Mouse (Mus musculus) midbrain, embryonic 12.5 days (tissue): ENCODE measurements around the gene Hyal6. TPM values are rescaled to one million over a fixed set of nuclear protein-coding genes. Genes with fewer than 3 reads are reported as not detected.

Experiments
- ATAC-seq: fragments of 200-750 bp; cut with Nextera tagmentation; 2 replicates; pipeline ENCODE4 v1.8.0; 2017; ENCODE audit warnings: low read depth, moderate TSS enrichment, moderate library complexity; ENCODE audit not compliant: low FRiP score
- H3K27ac ChIP-seq: fragments of 300-500 bp; sonication (generic); replicated peaks from 2 replicates; pipeline ENCODE4 v1.5.1; 2016; ENCODE audit warnings: mild to moderate bottlenecking
- H3K27me3 ChIP-seq: fragments of 300-500 bp; sonication (generic); 2 replicates; pipeline ENCODE4 v1.6.1; 2016; ENCODE audit warnings: mild to moderate bottlenecking
- H3K36me3 ChIP-seq: fragments of 300-500 bp; sonication (generic); 2 replicates; pipeline ENCODE4 v1.6.1; 2016
- H3K4me1 ChIP-seq: fragments of 300-500 bp; sonication (generic); 2 replicates; pipeline ENCODE4 v1.6.1; 2016
- H3K4me2 ChIP-seq: fragments of 300-500 bp; sonication (generic); replicated peaks from 2 replicates; pipeline ENCODE4 v1.6.1; 2016; ENCODE audit warnings: mild to moderate bottlenecking, moderate library complexity
- H3K4me3 ChIP-seq: fragments of 300-500 bp; sonication (generic); 2 replicates; pipeline ENCODE4 v1.5.1; 2016; ENCODE audit warnings: mild to moderate bottlenecking
- H3K9ac ChIP-seq: fragments of 300-500 bp; sonication (generic); replicated peaks from 2 replicates; pipeline ENCODE4 v1.6.1; 2016; ENCODE audit warnings: mild to moderate bottlenecking, moderate library complexity
- H3K9me3 ChIP-seq: fragments of 300-500 bp; sonication (generic); 2 replicates; pipeline ENCODE4 v1.6.1; 2016; ENCODE audit warnings: mild to moderate bottlenecking
- WGBS: fragments of 180-500 bp; shearing (Covaris S2); methylation state at CpG from one replicate; pipeline ENCODE4 v1.1.7; 2016; 5-methylcytosine and 5-hydroxymethylcytosine counted together
- polyA plus RNA-seq: library from polyadenylated mRNA; unstranded; fragments of >200 nt; fragmentation: Nextera tagmentation; extraction: Ambion mirVana; gene quantifications from 2 replicates; pipeline ENCODE4 v1.2.1, GENCODE M21; 2016

Gene Hyal6
- polyA plus RNA-seq, 1 experiment from 2014 or later: not detected

DNA sequence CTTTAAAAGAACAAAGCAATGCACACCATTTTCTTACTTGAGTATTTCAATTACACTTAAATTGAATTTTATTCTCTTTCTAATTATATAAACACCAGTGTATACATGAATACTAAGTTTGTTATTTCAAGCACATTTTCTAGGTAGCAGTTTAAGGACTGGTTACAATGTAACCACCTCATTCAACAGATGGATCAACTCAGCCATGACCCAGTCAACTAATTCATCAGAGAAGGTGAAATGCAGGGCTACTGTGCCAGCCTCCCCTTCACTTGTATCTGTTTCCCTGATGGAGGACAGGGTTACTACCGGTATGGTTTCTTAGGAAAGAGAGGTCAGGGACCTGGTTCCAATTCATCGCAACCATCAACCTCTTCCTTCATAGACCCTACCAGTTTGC, 33.2 kb downstream of the Hyal6 start:
- WGBS: 88% methylated on average over 2 of the region's 2 CpGs
- Histone ChIP-seq H3K4me3 (no peak overlapping the region), H3K27me3 (no peaks in the 10 kb centered on the region)

DNA sequence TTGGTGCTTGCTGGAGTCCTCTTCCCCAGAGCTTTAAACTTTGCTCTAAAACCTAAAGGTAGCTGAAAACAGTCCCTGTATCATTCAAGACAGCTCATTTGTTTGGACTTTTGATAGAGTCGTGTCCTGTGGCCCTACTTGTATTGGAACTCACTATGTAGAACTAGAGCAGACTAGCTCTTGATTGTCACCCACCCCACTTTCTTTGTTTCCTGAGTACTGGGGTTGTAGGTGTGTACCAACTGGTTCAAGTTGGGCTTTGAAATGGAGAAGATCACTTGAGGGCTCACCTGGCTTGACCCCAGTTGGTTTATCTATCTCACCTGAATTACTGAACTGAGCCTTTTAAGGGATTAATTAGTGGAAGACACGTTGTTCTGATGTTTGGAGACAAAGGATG, 46.1 kb downstream of the Hyal6 start:
- 72% methylated on average over 2 of the region's 2 CpGs for WGBS
- Histone ChIP-seq H3K36me3 (no peaks in the 10 kb centered on the region), H3K27ac (no peak overlapping the region), H3K9me3 (no peaks in the 10 kb centered on the region), H3K27me3 (no peaks in the 10 kb centered on the region), H3K9ac (no peak overlapping the region), H3K4me2 (no peak overlapping the region), H3K4me1 (no peaks in the 10 kb centered on the region), H3K4me3 (no peak overlapping the region)
- no peak for ATAC-seq

More for the DNA sequence above, 33.2 kb downstream of the Hyal6 start:
- no peak overlapping the region for H3K9ac ChIP-seq
- H3K4me2 ChIP-seq: no peak overlapping the region
- H3K36me3 ChIP-seq: no peaks in the 10 kb centered on the region
- no peaks in the 10 kb centered on the region for H3K4me1 ChIP-seq
- no peaks in the 10 kb centered on the region for H3K9me3 ChIP-seq
- no peak for ATAC-seq
- H3K27ac ChIP-seq: no peak overlapping the region

DNA sequence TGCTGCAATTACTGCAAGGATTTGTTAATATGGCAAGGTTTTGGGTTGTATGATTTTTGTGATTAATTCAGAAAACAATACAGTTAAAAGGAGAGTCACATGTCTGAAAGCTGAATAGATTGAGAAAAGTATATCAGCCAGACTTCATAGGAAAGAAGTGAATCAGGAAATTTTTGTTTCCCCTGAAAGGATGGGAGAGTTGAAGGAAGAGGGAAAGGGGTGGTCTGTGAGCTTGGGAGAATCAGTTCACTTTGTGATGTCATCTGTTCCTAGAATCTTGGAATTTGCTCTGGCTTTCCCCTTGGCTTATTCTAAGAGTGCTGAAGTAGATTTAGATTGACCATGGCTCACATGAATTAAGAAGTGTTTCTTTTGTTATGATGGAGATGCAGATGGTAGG, 57.8 kb downstream of the Hyal6 start, which contains the start of gene Spam1:
Gene Spam1 (plus strand): TSS at position 301 of the 400 bp plus-strand sequence.
- no peak within 1 kb of the TSS for H3K4me3 ChIP-seq
- no peaks in the 10 kb centered on the region for H3K4me1 ChIP-seq
- H3K36me3 ChIP-seq: no peaks in the 10 kb centered on the region
- ATAC-seq: no peak
- no peaks in the 10 kb centered on the region for H3K27me3 ChIP-seq
- H3K4me2 ChIP-seq: no peak within 1 kb of the TSS
- H3K9me3 ChIP-seq: no peaks in the 10 kb centered on the region
- no peak within 1 kb of the TSS for H3K27ac ChIP-seq
- H3K9ac ChIP-seq: no peak within 1 kb of the TSS

Other genes with a start within 250 kb of the Hyal6 start
- 0.06 and 0.16 TPM in 2 replicates for gene Iqub, start 218.2 kb upstream of the Hyal6 start, polyA plus RNA-seq
- 274 and 286 TPM in 2 replicates for gene Ndufa5, start 205.2 kb upstream of the Hyal6 start, polyA plus RNA-seq
- not detected in 2 replicates for gene Asb15, start 205.1 kb upstream of the Hyal6 start, polyA plus RNA-seq
- not detected in 2 replicates for gene Lmod2, start 135.5 kb upstream of the Hyal6 start, polyA plus RNA-seq
- 72.9 and 76.2 TPM in 2 replicates for gene Wasl, start 68.2 kb upstream of the Hyal6 start, polyA plus RNA-seq
- gene Hyal4, start 15.1 kb downstream of the Hyal6 start, polyA plus RNA-seq: not detected in 2 replicates
- gene Spam1, start 57.9 kb downstream of the Hyal6 start, polyA plus RNA-seq: not detected in 2 replicates
- gene Hyal5, start 124.8 kb downstream of the Hyal6 start, polyA plus RNA-seq: not detected in 2 replicates
- gene Tmem229a, start 223.1 kb downstream of the Hyal6 start, polyA plus RNA-seq: 1.9 and 2.5 TPM in 2 replicates